ENCODE assay signal across 21 mouse cellular contexts in genomic region chr6:108351998-108352397, GRCm38 (mm10).
DNase-seq lines count a peak whose midpoint lies in the region; ATAC-seq lines count a peak whose summit lies in the region.
"Had no signal": no experiment of that assay in that cellular context is flagged by ENCODE, and none has a peak within 500 bp of the region (broad histone marks: within the 10 kb centered on the region; RNA-seq: fewer than 3 reads in every experiment).

No protein-coding gene starts in this region.

- no peak overlapping the region for H3K4me3 ChIP-seq in forebrain, embryonic 14.5 days (ENCODE audit: low read depth, low read length)
- no peak overlapping the region for H3K4me3 ChIP-seq in forebrain, embryonic 10.5 days
- no peak overlapping the region for H3K4me3 ChIP-seq in hindbrain, embryonic 15.5 days
- no peak overlapping the region for H3K4me3 ChIP-seq in hindbrain, embryonic 11.5 days (ENCODE audit: low read depth, low read length)
- no peak overlapping the region for H3K4me3 ChIP-seq in midbrain, embryonic 13.5 days (replicated peaks)
- no peak overlapping the region for H3K4me3 ChIP-seq in midbrain, embryonic 11.5 days (ENCODE audit: low read depth, low read length)
- H3K4me3 ChIP-seq: heart, adult 2 months; heart, embryonic 15.5 days; hindbrain, embryonic 10.5 days; limb, embryonic 15.5 days; liver, embryonic 15.5 days; neural tube, embryonic 13.5 days had no signal

- no peak overlapping the region for H3K27ac ChIP-seq in forebrain, embryonic 14.5 days (ENCODE audit: low read depth, low read length)
- H3K27ac ChIP-seq in forebrain, embryonic 10.5 days, result no peak overlapping the region
- peak overlapping the region; percentile 25; the same call in 1 of the 2 replicates for H3K27ac ChIP-seq in hindbrain, embryonic 15.5 days (replicated peaks)
- no peak overlapping the region for H3K27ac ChIP-seq in hindbrain, embryonic 11.5 days (ENCODE audit: low read depth, low read length)
- 0 out of 2 replicates have a peak overlapping the region, but pooled peaks have one; percentile 10 for H3K27ac ChIP-seq in midbrain, embryonic 13.5 days
- H3K27ac ChIP-seq in midbrain, embryonic 11.5 days (ENCODE audit: low read depth, low read length), result no peak overlapping the region
- H3K27ac ChIP-seq: heart, adult 2 months; heart, embryonic 15.5 days; hindbrain, embryonic 10.5 days; limb, embryonic 15.5 days; liver, embryonic 15.5 days; neural tube, embryonic 13.5 days had no signal

- no peaks in the 10 kb centered on the region for H3K9me3 ChIP-seq in forebrain, embryonic 14.5 days (replicated peaks; ENCODE audit: control insufficient read depth, low read length)
- no peaks in the 10 kb centered on the region for H3K9me3 ChIP-seq in forebrain, embryonic 10.5 days
- no peaks in the 10 kb centered on the region for H3K9me3 ChIP-seq in hindbrain, embryonic 15.5 days
- no peaks in the 10 kb centered on the region for H3K9me3 ChIP-seq in hindbrain, embryonic 11.5 days (ENCODE audit: control insufficient read depth, low read length)
- no peaks in the 10 kb centered on the region for H3K9me3 ChIP-seq in midbrain, embryonic 13.5 days
- no peaks in the 10 kb centered on the region for H3K9me3 ChIP-seq in midbrain, embryonic 11.5 days (ENCODE audit: control insufficient read depth, low read length)
- H3K9me3 ChIP-seq: G1E; heart, embryonic 15.5 days; hindbrain, embryonic 10.5 days; limb, embryonic 15.5 days; liver, embryonic 15.5 days; neural tube, embryonic 13.5 days had no signal

- no peaks in the 10 kb centered on the region for H3K27me3 ChIP-seq in forebrain, embryonic 14.5 days (replicated peaks; ENCODE audit: control insufficient read depth, insufficient read depth, low read length)
- no peaks in the 10 kb centered on the region for H3K27me3 ChIP-seq in forebrain, embryonic 10.5 days (ENCODE audit: poor library complexity, severe bottlenecking)
- no peaks in the 10 kb centered on the region for H3K27me3 ChIP-seq in hindbrain, embryonic 15.5 days
- no peaks in the 10 kb centered on the region for H3K27me3 ChIP-seq in hindbrain, embryonic 11.5 days (ENCODE audit: control insufficient read depth, insufficient read depth, low read length)
- no peaks in the 10 kb centered on the region for H3K27me3 ChIP-seq in midbrain, embryonic 13.5 days
- H3K27me3 ChIP-seq in midbrain, embryonic 11.5 days (ENCODE audit: control insufficient read depth, insufficient read depth, low read length), result no peaks in the 10 kb centered on the region
- H3K27me3 ChIP-seq: heart, embryonic 15.5 days; limb, embryonic 15.5 days; liver, embryonic 15.5 days; neural tube, embryonic 13.5 days had no signal

- WGBS in forebrain, embryonic 14.5 days, result 75% methylated on average over 8 of the region's 8 CpGs
- WGBS in forebrain, embryonic 10.5 days, result 85% methylated on average over 8 of the region's 8 CpGs
- 65% methylated on average over 8 of the region's 8 CpGs for WGBS in hindbrain, embryonic 15.5 days
- WGBS in hindbrain, embryonic 11.5 days, result 85% methylated on average over 8 of the region's 8 CpGs
- WGBS in midbrain, embryonic 13.5 days, result 68% methylated on average over 8 of the region's 8 CpGs
- WGBS in midbrain, embryonic 11.5 days, result 77% methylated on average over 8 of the region's 8 CpGs

- no peaks in the 10 kb centered on the region for H3K36me3 ChIP-seq in forebrain, embryonic 14.5 days (ENCODE audit: control insufficient read depth, insufficient read depth, low read length)
- peaks cover 30% of the 10 kb centered on the region for H3K36me3 ChIP-seq in forebrain, embryonic 10.5 days (replicated peaks)
- H3K36me3 ChIP-seq in hindbrain, embryonic 15.5 days, result no peaks in the 10 kb centered on the region
- H3K36me3 ChIP-seq in hindbrain, embryonic 11.5 days (ENCODE audit: control insufficient read depth, insufficient read depth, low read length), result no peaks in the 10 kb centered on the region
- no peaks in the 10 kb centered on the region for H3K36me3 ChIP-seq in midbrain, embryonic 13.5 days
- no peaks in the 10 kb centered on the region for H3K36me3 ChIP-seq in midbrain, embryonic 11.5 days (ENCODE audit: control insufficient read depth, insufficient read depth, low read length)
- H3K36me3 ChIP-seq: limb, embryonic 15.5 days; liver, embryonic 15.5 days; neural tube, embryonic 13.5 days had no signal

- H3K9ac ChIP-seq in forebrain, embryonic 14.5 days (ENCODE audit: low read length), result no peak overlapping the region
- no peak overlapping the region for H3K9ac ChIP-seq in hindbrain, embryonic 15.5 days
- no peak overlapping the region for H3K9ac ChIP-seq in hindbrain, embryonic 11.5 days (ENCODE audit: low read depth, low read length)
- no peak overlapping the region for H3K9ac ChIP-seq in midbrain, embryonic 13.5 days (replicated peaks)
- no peak overlapping the region for H3K9ac ChIP-seq in midbrain, embryonic 11.5 days (ENCODE audit: low read length)
- H3K9ac ChIP-seq: heart, embryonic 15.5 days; limb, embryonic 15.5 days; liver, embryonic 15.5 days; neural tube, embryonic 13.5 days had no signal

- H3K4me2 ChIP-seq in forebrain, embryonic 14.5 days (ENCODE audit: low read length), result no peak overlapping the region
- no peak overlapping the region for H3K4me2 ChIP-seq in hindbrain, embryonic 15.5 days
- H3K4me2 ChIP-seq in hindbrain, embryonic 11.5 days (replicated peaks; ENCODE audit: low read depth, low read length), result no peak overlapping the region
- H3K4me2 ChIP-seq in midbrain, embryonic 13.5 days (replicated peaks), result no peak overlapping the region
- no peak overlapping the region for H3K4me2 ChIP-seq in midbrain, embryonic 11.5 days
- H3K4me2 ChIP-seq: heart, embryonic 15.5 days; limb, embryonic 15.5 days; liver, embryonic 15.5 days; neural tube, embryonic 13.5 days had no signal

- no peak for ATAC-seq in forebrain, embryonic 14.5 days
- no peak for ATAC-seq in hindbrain, embryonic 15.5 days (ENCODE audit: low FRiP score, low read depth)
- ATAC-seq in hindbrain, embryonic 11.5 days (ENCODE audit: low FRiP score), result no peak
- peak; percentile 67 for ATAC-seq in midbrain, embryonic 13.5 days
- no peak for ATAC-seq in midbrain, embryonic 11.5 days (ENCODE audit: low FRiP score)
- ATAC-seq: intestine, embryonic 16.5 days had no signal

- H3K4me1 ChIP-seq in forebrain, embryonic 14.5 days (ENCODE audit: control insufficient read depth, insufficient read depth, low read length), result no peaks in the 10 kb centered on the region
- H3K4me1 ChIP-seq in forebrain, embryonic 10.5 days, result no peaks in the 10 kb centered on the region
- peaks cover 7% of the 10 kb centered on the region; the same call in 1 of the 2 replicates for H3K4me1 ChIP-seq in hindbrain, embryonic 15.5 days (replicated peaks)
- no peaks in the 10 kb centered on the region for H3K4me1 ChIP-seq in hindbrain, embryonic 11.5 days (replicated peaks; ENCODE audit: control insufficient read depth, insufficient read depth, low read length)
- H3K4me1 ChIP-seq in midbrain, embryonic 13.5 days (replicated peaks), result no peaks in the 10 kb centered on the region
- no peaks in the 10 kb centered on the region for H3K4me1 ChIP-seq in midbrain, embryonic 11.5 days (ENCODE audit: control insufficient read depth, insufficient read depth, low read length)
- H3K4me1 ChIP-seq: hindbrain, embryonic 10.5 days; limb, embryonic 15.5 days; liver, embryonic 15.5 days; neural tube, embryonic 13.5 days had no signal

- peak; percentile 34 for DNase-seq in forebrain, embryonic 14.5 days (ENCODE audit: low spot score)
- DNase-seq in forebrain, embryonic 10.5 days (ENCODE audit: extremely low spot score, low spot score), result no peak
- DNase-seq in hindbrain, embryonic 11.5 days (ENCODE audit: low spot score), result no peak
- no peak for DNase-seq in midbrain, embryonic 11.5 days (ENCODE audit: low spot score, missing footprints)
- DNase-seq in natural killer cell, adult 2 months (ENCODE audit: low spot score in 2 of 2), result no peak
- DNase-seq: adrenal gland, postnatal 14 days; cerebellum, adult 18-20 months; cerebellum, postnatal 25 days; gastrocnemius, postnatal 10 days; heart, adult 2 months; spleen, adult 18-20 months; thymus, postnatal 36 days had no signal

Comparison
In these comparisons a context has a peak if more than half of its experiments do, and no peak if none do; other contexts are left out.
1. H3K27ac ChIP-seq: peak in hindbrain, embryonic 15.5 days (single experiment) and midbrain, embryonic 13.5 days (single experiment); none in forebrain, embryonic 14.5 days (single experiment), forebrain, embryonic 10.5 days (single experiment), hindbrain, embryonic 11.5 days (single experiment) and midbrain, embryonic 11.5 days (single experiment).